Mouse (Mus musculus) brain, embryonic 14.5 days (tissue): ENCODE results near the gene Psmb2.

Experiments used
- CTCF ChIP-seq: fragments of 200-500 bp; IDR thresholded peaks from 2 replicates; pipeline ENCODE4 v1.5.1; 2012; ENCODE audit warnings: inconsistent platforms, mild to moderate bottlenecking, moderate library complexity, borderline replicate concordance; ENCODE audit not compliant: insufficient read depth, insufficient read length; ENCODE audit errors: extremely low read depth
- POLR2A ChIP-seq: fragments of 200-500 bp; IDR thresholded peaks from 2 replicates; pipeline ENCODE4 v1.6.1; 2012; ENCODE audit warnings: mild to moderate bottlenecking, inconsistent platforms, borderline replicate concordance; ENCODE audit not compliant: poor library complexity, insufficient read depth, insufficient read length, severe bottlenecking; ENCODE audit errors: extremely low read depth

DNA sequence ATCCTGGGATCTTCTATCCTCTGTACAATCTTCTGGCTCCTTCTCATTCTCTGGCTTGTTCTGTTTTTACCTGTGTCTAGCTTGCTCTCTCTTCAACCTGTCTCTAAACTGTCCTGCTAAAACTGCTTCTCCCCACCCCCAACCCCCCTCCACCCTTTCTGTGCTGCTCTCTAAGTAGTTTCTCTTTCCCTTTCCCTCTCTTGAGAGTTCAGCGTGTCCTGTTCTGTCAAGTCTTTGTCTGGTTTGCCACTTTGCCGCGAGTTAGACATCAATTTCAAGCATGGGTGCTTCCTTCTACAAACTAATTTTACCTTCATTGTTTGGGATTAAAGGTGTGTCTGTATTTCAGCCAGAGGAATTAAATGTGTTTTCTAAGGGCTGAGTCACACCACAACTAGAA is 5.7 kb downstream of the Psmb2 start:
- TF ChIP-seq POLR2A (no peak), CTCF (no peak)
